Mouse (Mus musculus): ENCODE measurements around the gene Ndufs2. TPM values are rescaled to one million over a fixed set of nuclear protein-coding genes. Genes with fewer than 3 reads are reported as not detected.

Ndufs2 gene
- total RNA-seq, 2 experiments from 2014 or later, result 804 to 821 TPM

GRCm38 (mm10) chr1:171199532-171199931 lies 51.7 kb downstream of the Ndufs2 start:
- DNase-seq (ENCODE audit: low spot score), result no peak

- DNase-seq (ENCODE audit: low spot score), result peak; percentile 62
Observed at GRCm38 (mm10) chr1:171195887-171196397, 55.2 kb downstream of the Ndufs2 start, which contains the start of gene Pcp4l1. Gene Pcp4l1 (minus strand): TSS chr1:171196268.

GRCm38 (mm10) chr1:171195046-171195822 lies 56.0 kb downstream of the Ndufs2 start:
- no peak for DNase-seq (ENCODE audit: low spot score)

- no peak for DNase-seq (ENCODE audit: low spot score)
Observed at GRCm38 (mm10) chr1:171193911-171194830, 57.0 kb downstream of the Ndufs2 start.

GRCm38 (mm10) chr1:171193093-171193840 lies 57.9 kb downstream of the Ndufs2 start:
- no peak for DNase-seq (ENCODE audit: low spot score)

GRCm38 (mm10) chr1:171192283-171192682 lies 58.9 kb downstream of the Ndufs2 start:
- no peak for DNase-seq (ENCODE audit: low spot score)

- no peak for DNase-seq (ENCODE audit: low spot score)
Observed at GRCm38 (mm10) chr1:171190832-171191231, 60.4 kb downstream of the Ndufs2 start.

GRCm38 (mm10) chr1:171189476-171190114 lies 61.6 kb downstream of the Ndufs2 start:
- no peak for DNase-seq (ENCODE audit: low spot score)

- DNase-seq (ENCODE audit: low spot score), result no peak
Observed at GRCm38 (mm10) chr1:171189046-171189445, 62.1 kb downstream of the Ndufs2 start.

- DNase-seq (ENCODE audit: low spot score), result no peak
Observed at GRCm38 (mm10) chr1:171187851-171188700, 63.1 kb downstream of the Ndufs2 start.

GRCm38 (mm10) chr1:171185655-171186054 lies 65.5 kb downstream of the Ndufs2 start:
- DNase-seq (ENCODE audit: low spot score), result no peak

Other genes with a start within 250 kb of the Ndufs2 start
- not detected for gene Fcgr4, start 232.5 kb downstream of the Ndufs2 start, total RNA-seq (2021)
- 1 to 10 TPM; 1.8 to 4.4 TPM for gene Fcgr3, start 186.5 kb downstream of the Ndufs2 start, total RNA-seq (2021)
- 1 to 10 TPM; 1.2 to 2.0 TPM for gene Cfap126, start 137.5 kb downstream of the Ndufs2 start, total RNA-seq (2021)
- 100 to 1,000 TPM; 667 to 772 TPM for gene Sdhc, start 100.8 kb downstream of the Ndufs2 start, total RNA-seq (2021)
- 10 to 100 TPM; 28.7 to 29.5 TPM for gene Mpz, start 100.7 kb downstream of the Ndufs2 start, total RNA-seq (2021)
- 100 to 1,000 TPM in 1 of 2 experiments, 10 to 100 TPM in 1; 36.1 to 133 TPM for gene Pcp4l1, start 55.1 kb downstream of the Ndufs2 start, total RNA-seq (2021)
- not detected for gene Nr1i3, start 37.4 kb downstream of the Ndufs2 start, total RNA-seq (2021)
- gene Tomm40l, start 28.9 kb downstream of the Ndufs2 start, total RNA-seq (2021), result 10 to 100 TPM; 47.6 to 51.7 TPM
- gene Apoa2, start 26.3 kb downstream of the Ndufs2 start, total RNA-seq (2021), result 1 to 10 TPM in 1 of 2 experiments, not detected in 1; 7.5 TPM
- 1 to 10 TPM; 2.2 to 4.9 TPM for gene Fcer1g, start 17.0 kb downstream of the Ndufs2 start, total RNA-seq (2021)
- gene Adamts4, start 967 bp downstream of the Ndufs2 start, total RNA-seq (2021), result under 1 TPM; 0.48 to 0.90 TPM
- gene B4galt3, start 18.9 kb upstream of the Ndufs2 start, total RNA-seq (2021), result 10 to 100 TPM; 12.0 to 13.0 TPM
- gene Ppox, start 29.8 kb upstream of the Ndufs2 start, total RNA-seq (2021), result 1 to 10 TPM; 7.8 to 7.9 TPM
- gene Usp21, start 36.6 kb upstream of the Ndufs2 start, total RNA-seq (2021), result 10 to 100 TPM; 15.1 to 19.3 TPM
- gene Ufc1, start 43.6 kb upstream of the Ndufs2 start, total RNA-seq (2021), result 10 to 100 TPM; 85.7 to 96.8 TPM
- 10 to 100 TPM; 28.1 to 35.8 TPM for gene Dedd, start 77.8 kb upstream of the Ndufs2 start, total RNA-seq (2021)
- 10 to 100 TPM; 26.0 to 28.9 TPM for gene Nit1, start 94.3 kb upstream of the Ndufs2 start, total RNA-seq (2021)
- 100 to 1,000 TPM; 110 to 128 TPM for gene Pfdn2, start 94.3 kb upstream of the Ndufs2 start, total RNA-seq (2021)
- gene Klhdc9, start 109.4 kb upstream of the Ndufs2 start, total RNA-seq (2021), result not detected
- gene Nectin4, start 118.7 kb upstream of the Ndufs2 start, total RNA-seq (2021), result not detected
- under 1 TPM; 0.53 to 0.90 TPM for gene Arhgap30, start 137.6 kb upstream of the Ndufs2 start, total RNA-seq (2021)
- 10 to 100 TPM; 24.7 to 26.1 TPM for gene Usf1, start 159.9 kb upstream of the Ndufs2 start, total RNA-seq (2021)
- under 1 TPM; 0.48 to 0.93 TPM for gene Tstd1, start 167.5 kb upstream of the Ndufs2 start, total RNA-seq (2021)
- 1 to 10 TPM; 3.7 to 7.0 TPM for gene F11r, start 186.1 kb upstream of the Ndufs2 start, total RNA-seq (2021)